Mouse (Mus musculus) intestine, embryonic 16.5 days (tissue): ENCODE data around the gene Cep41. TPM values are rescaled to one million over a fixed set of nuclear protein-coding genes. Genes with fewer than 3 reads are reported as not detected.

ENCODE experiments used
- ATAC-seq: fragments of 200-750 bp; cut with Nextera tagmentation; 2 replicates; pipeline ENCODE4 v1.8.0; 2017; ENCODE audit warnings: moderate TSS enrichment, moderate library complexity
- H3K27ac ChIP-seq: fragments of 300-500 bp; sonication (generic); 2 replicates; pipeline ENCODE4 v1.5.1; 2014; ENCODE audit warnings: mild to moderate bottlenecking, low read length
- H3K27me3 ChIP-seq: fragments of 300-500 bp; sonication (generic); replicated peaks from 2 replicates; pipeline ENCODE4 v1.6.1; 2014; ENCODE audit warnings: low read length, control low read depth, mixed read lengths; ENCODE audit not compliant: control insufficient read depth, insufficient read depth
- H3K36me3 ChIP-seq: fragments of 300-500 bp; sonication (generic); 2 replicates; pipeline ENCODE4 v1.6.1; 2014; ENCODE audit warnings: low read length, control low read depth; ENCODE audit not compliant: control insufficient read depth, insufficient read depth
- H3K4me1 ChIP-seq: fragments of 300-500 bp; sonication (generic); 2 replicates; pipeline ENCODE4 v1.6.1; 2014; ENCODE audit warnings: low read length, control low read depth, mixed read lengths; ENCODE audit not compliant: control insufficient read depth, insufficient read depth
- H3K4me2 ChIP-seq: fragments of 300-500 bp; sonication (generic); 2 replicates; pipeline ENCODE4 v1.6.1; 2014; ENCODE audit warnings: low read depth, low read length, control low read depth
- H3K4me3 ChIP-seq: fragments of 300-500 bp; sonication (generic); 2 replicates; pipeline ENCODE4 v1.5.1; 2014; ENCODE audit warnings: mild to moderate bottlenecking, low read length
- H3K9ac ChIP-seq: fragments of 300-500 bp; sonication (generic); 2 replicates; pipeline ENCODE4 v1.6.1; 2014; ENCODE audit warnings: low read depth, low read length
- H3K9me3 ChIP-seq: fragments of 300-500 bp; sonication (generic); 2 replicates; pipeline ENCODE4 v1.6.1; 2016; ENCODE audit warnings: low read length, control low read depth; ENCODE audit not compliant: control insufficient read depth
- whole genome bisulfite sequencing: fragments of 180-500 bp; shearing (Covaris S2); extraction: QIAGEN DNeasy Blood & Tissue Kit; methylation state at CpG from one replicate; pipeline ENCODE4 v1.1.7; 2014; 5-methylcytosine and 5-hydroxymethylcytosine counted together
- polyA plus RNA-seq: library from polyadenylated mRNA; unstranded; fragments of >200 nt; fragmentation: Nextera tagmentation; extraction: Ambion mirVana; gene quantifications from 2 replicates; pipeline ENCODE4 v1.2.1, GENCODE M21; 2015

The Cep41 gene
- polyA plus RNA-seq = 6.2 and 6.6 TPM in 2 replicates

- under 1% methylated on average over 49 of the region's 52 CpGs for WGBS
- Histone ChIP-seq H3K4me1 (peaks cover 4% of the 10 kb centered on the region; the same call in 1 of the 2 replicates), H3K9me3 (no peaks in the 10 kb centered on the region), H3K4me2 (peak within 1 kb of the TSS; percentile 64), H3K27ac (peak within 1 kb of the TSS; percentile 87), H3K4me3 (peak within 1 kb of the TSS; percentile 61), H3K36me3 (no peaks in the 10 kb centered on the region), H3K27me3 (no peaks in the 10 kb centered on the region), H3K9ac (peak within 1 kb of the TSS; percentile 73)
- ATAC-seq = peak; percentile 98
Observed at GRCm38 (mm10) chr6:30693350-30693991, at the start of gene Cep41. TSS of gene Cep41 (minus strand) at chr6:30693749.

- Histone ChIP-seq H3K27ac (no peak overlapping the region), H3K4me1 (no peaks in the 10 kb centered on the region), H3K36me3 (0 out of 2 replicates have a peak, but pooled peaks cover 3% of the 10 kb centered on the region), H3K4me2 (peak overlapping the region; percentile 61), H3K9ac (peak overlapping the region; percentile 37), H3K4me3 (peak overlapping the region; percentile 56), H3K27me3 (no peaks in the 10 kb centered on the region), H3K9me3 (peaks cover 31% of the 10 kb centered on the region)
- ATAC-seq = no peak
- WGBS = 50% methylated on average over 10 of the region's 10 CpGs
Observed at GRCm38 (mm10) chr6:30739177-30739747, 45.7 kb upstream of the Cep41 start.

GRCm38 (mm10) chr6:30738464-30739006, 45.0 kb upstream of the Cep41 start:
- H3K27ac ChIP-seq = peak overlapping the region; percentile 52; the same call in 1 of the 2 replicates
- H3K9me3 ChIP-seq = peaks cover 31% of the 10 kb centered on the region
- WGBS = 50% methylated on average over 20 of the region's 20 CpGs
- no peak for ATAC-seq
- no peaks in the 10 kb centered on the region for H3K4me1 ChIP-seq
- 0 out of 2 replicates have a peak, but pooled peaks cover 3% of the 10 kb centered on the region for H3K36me3 ChIP-seq
- H3K4me2 ChIP-seq = peak overlapping the region; percentile 61
- no peaks in the 10 kb centered on the region for H3K27me3 ChIP-seq
- peak overlapping the region; percentile 66 for H3K9ac ChIP-seq
- H3K4me3 ChIP-seq = peak overlapping the region; percentile 56

- H3K9ac ChIP-seq = peak overlapping the region; percentile 66
- 54% methylated on average over 64 of the region's 66 CpGs for WGBS
Observed at GRCm38 (mm10) chr6:30737548-30738463, 44.3 kb upstream of the Cep41 start.

GRCm38 (mm10) chr6:30736864-30737547, 43.5 kb upstream of the Cep41 start:
- Histone ChIP-seq H3K4me1 (no peaks in the 10 kb centered on the region), H3K36me3 (0 out of 2 replicates have a peak, but pooled peaks cover 3% of the 10 kb centered on the region), H3K27ac (peak overlapping the region; percentile 57; the same call in 1 of the 2 replicates), H3K9me3 (peaks cover 31% of the 10 kb centered on the region), H3K4me3 (peak overlapping the region; percentile 56), H3K4me2 (peak overlapping the region; percentile 61), H3K27me3 (no peaks in the 10 kb centered on the region), H3K9ac (peak overlapping the region; percentile 57)
- 54% methylated on average over 29 of the region's 29 CpGs for WGBS
- ATAC-seq = peak; percentile 75

More at GRCm38 (mm10) chr6:30737548-30738463, 44.3 kb upstream of the Cep41 start:
- H3K27ac ChIP-seq = peak overlapping the region; percentile 52; the same call in 1 of the 2 replicates
- ATAC-seq = peak; percentile 70
- H3K27me3 ChIP-seq = no peaks in the 10 kb centered on the region
- H3K4me3 ChIP-seq = peak overlapping the region; percentile 56
- peaks cover 31% of the 10 kb centered on the region for H3K9me3 ChIP-seq
- H3K36me3 ChIP-seq = 0 out of 2 replicates have a peak, but pooled peaks cover 3% of the 10 kb centered on the region
- no peaks in the 10 kb centered on the region for H3K4me1 ChIP-seq
- H3K4me2 ChIP-seq = peak overlapping the region; percentile 61

- H3K9ac ChIP-seq = no peak overlapping the region; the same call in 1 of the 2 replicates
- H3K27ac ChIP-seq = peak overlapping the region; percentile 57; the same call in 1 of the 2 replicates
- no peak overlapping the region for H3K4me2 ChIP-seq
- H3K36me3 ChIP-seq = 0 out of 2 replicates have a peak, but pooled peaks cover 3% of the 10 kb centered on the region
- no peaks in the 10 kb centered on the region for H3K4me1 ChIP-seq
- peaks cover 31% of the 10 kb centered on the region for H3K9me3 ChIP-seq
- 68% methylated on average over 13 of the region's 13 CpGs for WGBS
- H3K27me3 ChIP-seq = no peaks in the 10 kb centered on the region
- ATAC-seq = no peak
- peak overlapping the region; percentile 56; the same call in 1 of the 2 replicates for H3K4me3 ChIP-seq
Observed at GRCm38 (mm10) chr6:30736372-30736762, 42.8 kb upstream of the Cep41 start.

- Histone ChIP-seq H3K4me1 (no peaks in the 10 kb centered on the region), H3K27ac (peak overlapping the region; percentile 74), H3K36me3 (0 out of 2 replicates have a peak, but pooled peaks cover 3% of the 10 kb centered on the region), H3K4me2 (peak overlapping the region; percentile 27), H3K4me3 (peak overlapping the region; percentile 12; the same call in 1 of the 2 replicates), H3K9ac (peak overlapping the region; percentile 37; the same call in 1 of the 2 replicates), H3K9me3 (peaks cover 31% of the 10 kb centered on the region), H3K27me3 (no peaks in the 10 kb centered on the region)
- WGBS = 51% methylated on average over 15 of the region's 15 CpGs
- ATAC-seq = no peak
Observed at GRCm38 (mm10) chr6:30735728-30736371, 42.3 kb upstream of the Cep41 start.
